Mouse (Mus musculus) lung, postnatal 4 days (tissue): ENCODE data around the gene Wdr64.

Experiments used
- DNase-seq, 2 experiments: peaks; one replicate each; pipeline ENCODE4 v3.0.0; 2021

The Wdr64 gene

DNA sequence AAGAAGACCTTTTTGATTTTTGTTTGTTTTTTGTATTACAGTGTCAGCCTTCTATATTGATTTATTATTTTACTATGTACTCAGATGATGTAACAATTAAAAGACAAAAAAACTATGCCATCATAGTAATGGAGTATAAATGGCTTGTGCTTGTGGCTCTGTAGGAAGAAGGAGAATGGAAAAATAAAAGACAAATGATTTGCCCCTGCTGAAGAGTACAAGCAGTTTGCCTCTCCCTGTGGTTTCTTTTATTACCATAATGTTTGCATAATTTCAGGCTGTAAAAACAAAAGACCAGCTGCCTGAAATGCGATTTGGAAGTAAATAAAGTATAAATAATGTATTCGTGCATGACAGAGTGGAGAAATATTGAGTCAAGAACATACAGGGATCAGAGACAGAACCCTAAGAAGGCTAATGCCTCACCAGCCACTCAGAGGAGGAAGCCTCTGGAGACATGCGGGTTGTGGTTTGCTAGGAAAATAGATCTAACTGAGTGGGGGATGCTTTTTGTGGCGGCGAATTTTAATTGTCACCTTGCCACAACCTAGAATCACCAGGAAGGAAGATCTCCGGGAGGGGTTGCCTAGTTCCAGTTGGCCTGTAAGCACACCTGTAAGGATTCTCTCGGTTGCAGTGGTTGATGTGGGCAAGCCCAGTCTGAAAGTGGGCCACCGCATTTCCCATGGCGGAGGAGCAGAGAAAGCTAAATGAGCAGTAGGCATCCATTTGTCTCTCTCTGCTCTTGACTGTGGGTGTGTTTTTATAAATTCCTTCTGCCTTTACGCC is 56.4 kb downstream of the Wdr64 start:
- no peak for DNase-seq

DNA sequence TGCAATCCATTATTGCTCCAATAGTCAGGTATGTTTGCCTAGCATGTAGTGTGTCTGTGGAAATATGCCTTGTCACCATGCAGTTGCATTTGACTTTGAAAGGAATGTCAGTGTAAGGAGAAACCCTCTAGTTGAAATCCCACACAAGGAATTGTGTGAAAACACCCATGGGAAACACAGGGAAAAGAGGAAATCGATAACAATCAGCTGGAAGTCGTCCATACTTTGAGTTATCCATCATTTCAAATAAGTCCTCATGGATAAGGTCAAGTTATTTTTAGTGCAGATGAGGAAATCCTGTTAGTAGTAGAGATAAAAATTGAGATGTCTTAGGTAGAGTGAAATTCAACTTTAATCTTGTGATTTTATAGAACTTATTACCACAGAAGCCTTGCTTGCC is 96.3 kb downstream of the Wdr64 start:
- no peak for DNase-seq

DNA sequence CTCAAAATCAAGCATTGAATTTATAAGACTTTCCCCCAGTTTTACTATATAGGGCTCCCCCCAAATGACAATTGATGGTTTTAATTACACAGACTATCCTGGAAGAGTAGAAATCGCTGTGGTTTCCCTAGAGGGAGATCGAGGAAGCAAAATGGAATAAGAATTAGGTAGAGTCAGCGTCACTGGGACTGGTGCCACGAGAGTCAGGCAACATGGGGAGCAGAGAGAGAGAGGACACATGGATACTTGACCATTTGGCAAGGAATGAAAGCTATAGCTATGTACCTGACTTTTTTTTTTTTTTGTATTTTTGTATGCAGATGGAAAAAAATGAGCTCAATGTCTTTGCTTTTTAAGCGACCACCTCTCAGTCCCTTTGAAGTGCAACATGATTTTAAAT is 110.0 kb downstream of the Wdr64 start:
- DNase-seq = no peak

DNA sequence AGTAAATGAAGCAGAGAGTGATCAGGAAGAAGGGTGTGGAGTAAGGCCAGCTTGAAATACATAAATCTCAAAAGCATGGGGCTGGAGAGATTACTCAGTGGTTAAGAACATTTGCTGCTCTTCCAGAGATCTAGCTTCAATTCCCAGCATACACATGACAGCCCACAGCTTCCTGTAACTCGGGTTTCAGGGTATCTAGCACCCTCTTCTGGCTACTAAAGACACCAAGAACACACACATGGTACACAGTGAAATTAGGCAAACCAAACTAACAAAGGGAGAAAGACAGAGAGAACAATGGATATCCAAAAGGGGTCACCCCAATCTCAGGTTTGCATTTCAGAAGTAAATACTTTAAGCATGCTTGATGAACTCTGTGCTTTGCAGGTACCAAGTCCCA is 113.2 kb downstream of the Wdr64 start:
- no peak for DNase-seq

DNA sequence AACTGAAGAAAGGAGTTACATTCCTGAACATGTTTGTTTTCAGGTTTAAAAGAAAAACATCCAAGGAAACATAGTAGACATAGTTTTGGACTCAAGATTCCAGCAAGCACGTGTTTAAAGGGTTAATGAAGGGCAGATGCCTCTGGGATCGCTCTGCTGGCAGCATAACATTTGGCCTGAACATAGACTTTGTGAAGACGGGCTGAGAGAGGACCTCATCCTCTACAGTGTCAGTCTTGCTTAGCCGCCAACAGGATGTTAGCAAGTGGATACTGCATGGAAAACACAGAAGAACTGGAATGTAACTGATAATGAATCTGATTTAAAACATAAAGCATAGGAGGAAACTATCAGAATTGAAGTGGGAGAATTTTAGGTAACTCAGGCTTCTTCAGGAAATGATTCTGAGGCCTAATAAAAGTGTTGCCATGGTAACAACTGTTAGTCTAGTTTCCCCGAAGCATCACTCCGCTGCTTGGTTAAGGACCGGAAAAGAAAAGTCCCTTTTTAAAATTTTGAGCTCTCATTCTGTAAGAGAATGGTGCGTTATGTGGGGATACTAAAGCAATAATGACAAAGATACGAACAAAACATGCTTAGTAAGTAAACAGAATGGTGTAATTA is 125.5 kb downstream of the Wdr64 start:
- DNase-seq = no peak

DNA sequence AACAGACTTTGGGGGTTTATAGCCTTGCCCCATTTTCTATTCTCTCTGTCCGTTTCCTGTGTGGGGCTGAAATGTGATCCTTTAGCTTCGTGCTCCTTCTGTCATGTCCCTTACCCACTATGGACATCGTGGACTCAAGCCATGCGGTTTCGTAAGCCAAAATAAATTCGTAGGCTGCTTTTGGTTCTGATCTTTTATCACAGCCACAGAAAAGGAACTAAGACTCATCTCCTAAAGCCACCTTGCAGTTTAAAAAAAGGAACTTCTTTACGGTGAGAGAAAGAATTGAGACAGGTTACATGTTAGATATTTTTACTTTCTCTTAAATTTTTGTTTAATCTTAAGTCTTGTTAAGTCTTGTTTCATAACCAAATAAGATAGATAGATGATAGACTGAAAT is 130.1 kb downstream of the Wdr64 start:
- no peak for DNase-seq

DNA sequence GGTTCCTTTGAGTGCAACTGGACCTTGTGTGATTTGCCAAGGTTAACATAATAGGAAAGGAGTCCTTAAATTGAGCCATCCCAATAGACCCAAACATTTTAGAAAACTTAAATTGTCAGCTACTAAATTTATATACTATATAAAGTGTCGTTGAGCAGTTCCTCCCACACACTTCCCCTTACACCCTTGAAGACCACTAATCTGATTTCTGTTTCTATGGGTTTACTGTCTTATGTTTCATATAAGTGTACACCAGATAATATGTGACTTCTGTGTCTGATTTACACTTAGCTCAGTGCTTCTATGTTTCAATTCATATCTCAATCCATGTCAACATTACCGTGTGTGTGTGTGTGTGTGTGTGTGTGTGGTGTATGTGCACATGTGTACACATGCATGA is 130.8 kb downstream of the Wdr64 start:
- DNase-seq = no peak

DNA sequence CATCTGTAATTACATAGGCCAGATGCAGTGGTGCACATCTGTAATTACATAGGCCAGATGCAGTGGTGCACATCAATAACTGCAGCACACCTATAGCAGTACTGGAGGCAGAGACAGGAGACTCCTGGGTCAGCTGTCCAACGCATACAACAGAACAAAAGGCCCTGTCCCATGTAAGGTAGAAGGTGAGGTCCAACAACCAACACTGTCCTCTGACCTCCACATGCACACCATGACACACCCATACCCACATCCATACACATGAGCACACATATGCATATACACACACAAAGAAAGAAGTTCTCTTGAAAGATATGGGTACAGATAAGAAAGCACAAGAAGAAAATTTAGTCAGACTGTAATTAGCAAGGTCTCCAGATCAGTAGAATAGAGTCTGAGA is 157.1 kb downstream of the Wdr64 start:
- no peak for DNase-seq
